Mouse (Mus musculus) adrenal gland, adult 18-20 months (tissue): ENCODE data around the gene Robo2. TPM values are rescaled to one million over a fixed set of nuclear protein-coding genes. Genes with fewer than 3 reads are reported as not detected.
"Not testable (repeated sequence)": the region's sequence is repeated elsewhere in the genome, so short reads cannot be mapped to it uniquely, and the experiment has no call there.

ENCODE experiments used
- DNase-seq, 2 experiments: peaks; one replicate each; pipeline ENCODE4 v3.0.0; 2021 to 2022; ENCODE audit warnings: low spot score in 2 of 2
- total RNA-seq, 2 experiments: library from RNA; stranded (reverse); gene quantifications; 1 replicate in 1 of 2; 2 replicates in 1 of 2; pipeline ENCODE4 v1.2.3; 2021

Gene Robo2
- total RNA-seq, 2 experiments from 2014 or later = 3.8 to 4.1 TPM

GRCm38 (mm10) chr16:74216879-74217415, 194.7 kb downstream of the Robo2 start:
- no peak for DNase-seq

GRCm38 (mm10) chr16:74215791-74216190, 195.8 kb downstream of the Robo2 start:
- no peak for DNase-seq

- DNase-seq = no peak
These were observed 210.9 kb downstream of the Robo2 start for GRCm38 (mm10) chr16:74200705-74201104.

GRCm38 (mm10) chr16:74200024-74200703, 211.5 kb downstream of the Robo2 start:
- DNase-seq = no peak

DNA sequence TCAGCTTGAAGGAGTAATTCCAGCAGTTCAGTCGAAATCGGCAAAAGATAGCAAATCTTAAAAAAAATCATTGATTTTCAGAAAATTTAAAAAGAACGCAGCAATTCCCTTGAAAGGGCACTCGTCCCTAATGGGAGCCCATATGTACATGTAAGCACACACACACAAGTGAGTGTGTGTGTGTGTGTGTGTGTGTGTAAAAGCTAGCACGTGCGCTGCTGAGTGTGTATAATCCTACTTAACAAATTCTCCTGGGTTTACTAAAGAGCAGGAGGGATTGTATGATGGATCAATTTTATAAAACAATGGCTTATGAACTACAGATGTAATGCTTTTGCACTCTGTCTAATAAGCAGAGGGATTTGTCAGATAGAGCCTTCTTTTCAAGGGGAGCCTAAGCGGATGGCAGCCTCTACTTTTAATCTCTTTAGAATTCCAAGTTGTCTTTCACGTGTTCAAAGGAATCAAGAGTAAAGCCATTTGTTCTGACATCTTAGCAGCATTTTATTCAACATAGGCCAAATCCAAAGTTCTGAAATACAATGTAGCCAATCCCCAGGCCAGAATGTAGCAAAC, 218.6 kb downstream of the Robo2 start:
- no peak for DNase-seq

GRCm38 (mm10) chr16:74191621-74192020, 220.0 kb downstream of the Robo2 start:
- DNase-seq = no peak

DNA sequence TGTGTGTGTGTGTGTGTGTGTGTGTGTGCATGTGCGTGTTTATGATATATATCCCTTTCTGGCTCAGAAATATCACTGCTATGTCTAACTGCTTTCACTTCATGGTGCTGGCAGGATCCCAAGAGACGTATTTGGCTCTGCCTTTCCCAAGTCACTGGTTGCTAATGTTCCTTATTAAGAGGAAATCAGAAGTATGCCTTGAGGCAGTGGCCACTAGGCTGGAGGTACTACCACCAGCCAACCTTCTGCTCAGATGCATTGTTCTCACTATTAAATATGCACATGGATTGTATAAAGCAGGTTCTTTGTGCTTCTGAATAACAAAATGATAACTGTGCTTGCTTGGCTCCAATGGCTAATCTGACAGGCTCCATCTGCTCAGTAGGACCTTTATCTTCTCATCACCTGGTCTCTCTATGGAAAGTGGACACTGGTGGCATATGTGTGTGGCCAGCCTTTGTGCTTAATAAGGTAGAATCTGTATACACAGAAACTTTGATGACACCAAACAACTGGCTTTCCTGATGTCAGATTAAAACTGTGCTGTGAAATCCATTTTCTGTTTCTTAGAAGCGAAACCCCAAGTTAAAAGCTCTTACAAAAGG, 229.0 kb downstream of the Robo2 start:
- no peak for DNase-seq

DNA sequence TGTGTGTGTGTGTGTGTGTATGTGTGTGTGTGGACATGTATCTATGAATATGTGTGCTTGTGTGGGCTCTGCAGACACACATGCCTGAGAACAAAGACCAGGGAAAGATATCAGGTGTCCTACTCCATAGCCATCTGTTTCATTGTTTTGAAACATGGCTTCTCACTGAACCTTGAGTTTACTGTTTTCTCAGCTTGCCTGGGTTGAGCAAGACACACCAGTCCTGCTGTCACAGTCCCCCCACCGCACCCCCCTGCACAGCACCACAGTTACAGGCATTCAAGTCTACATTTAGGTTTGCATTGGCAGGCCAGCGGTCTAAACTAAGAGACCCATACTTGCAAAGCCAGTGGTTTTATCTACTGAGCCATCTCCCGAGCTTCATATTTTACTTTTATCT, 239.0 kb downstream of the Robo2 start:
- no peak for DNase-seq

- DNase-seq = no peak
These were observed 242.0 kb downstream of the Robo2 start for GRCm38 (mm10) chr16:74169642-74170041.

DNA sequence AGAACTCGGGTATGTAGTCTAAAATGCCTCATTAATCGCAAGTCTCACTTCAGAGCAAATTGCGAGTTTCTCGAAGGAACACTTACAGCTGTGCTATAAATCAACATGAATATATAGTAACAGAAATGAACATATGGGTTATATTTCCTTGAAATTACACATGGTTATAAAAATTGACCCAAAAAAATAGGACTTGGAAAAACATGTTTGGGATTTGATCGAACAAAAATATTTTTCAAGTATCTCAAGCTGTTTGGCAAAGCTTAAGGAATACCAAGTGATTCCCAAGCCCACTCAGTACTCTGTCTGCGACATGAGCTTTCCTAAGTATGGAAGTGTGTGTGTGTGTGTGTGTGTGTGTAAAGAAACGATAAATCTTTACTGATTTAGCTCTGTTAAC, 242.5 kb downstream of the Robo2 start:
- no peak for DNase-seq

GRCm38 (mm10) chr16:74167832-74168231, 243.8 kb downstream of the Robo2 start:
- DNase-seq = no peak

DNA sequence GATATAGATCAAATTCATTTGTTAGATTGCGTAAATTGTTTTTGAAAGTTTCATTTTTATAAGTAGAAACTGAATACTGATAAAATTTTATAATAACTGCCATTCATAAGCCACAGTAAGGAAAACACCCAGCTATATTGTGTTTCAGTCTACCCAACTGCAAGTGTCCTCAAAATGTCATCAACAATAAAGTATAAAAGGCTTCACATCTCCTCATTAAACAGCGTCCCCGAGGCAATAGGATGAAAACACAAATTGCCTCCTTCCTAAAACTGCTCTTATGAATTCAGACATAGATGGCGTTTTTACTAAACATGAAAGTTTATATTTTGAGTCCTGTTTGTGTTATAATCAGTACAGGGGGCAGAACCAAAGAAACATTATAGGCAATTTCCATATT, 249.6 kb downstream of the Robo2 start:
- DNase-seq = no peak

- no peak for DNase-seq
These were observed 252.4 kb downstream of the Robo2 start for GRCm38 (mm10) chr16:74159189-74159588.

DNA sequence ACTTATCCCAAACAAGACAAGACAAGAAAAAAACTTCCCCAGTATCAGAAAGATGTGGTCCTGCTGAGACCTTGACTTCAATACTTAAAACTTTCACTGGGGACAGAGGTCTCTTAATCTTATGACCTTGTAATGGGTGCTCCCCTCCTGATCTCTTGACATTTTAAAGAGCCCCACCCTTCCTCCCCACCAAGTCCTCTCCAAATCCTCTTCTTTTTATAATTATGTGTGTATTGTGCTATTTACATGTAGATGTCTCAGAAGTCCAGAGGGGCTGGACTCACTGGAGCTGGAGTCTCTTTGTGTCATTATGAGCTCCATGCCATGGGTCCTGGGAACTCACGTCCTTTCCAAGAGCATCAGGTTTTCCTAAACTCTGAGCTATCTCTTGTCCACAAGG, 275.4 kb downstream of the Robo2 start:
- DNase-seq = no peak

GRCm38 (mm10) chr16:74132833-74133232, 278.8 kb downstream of the Robo2 start:
- DNase-seq = no peak

DNA sequence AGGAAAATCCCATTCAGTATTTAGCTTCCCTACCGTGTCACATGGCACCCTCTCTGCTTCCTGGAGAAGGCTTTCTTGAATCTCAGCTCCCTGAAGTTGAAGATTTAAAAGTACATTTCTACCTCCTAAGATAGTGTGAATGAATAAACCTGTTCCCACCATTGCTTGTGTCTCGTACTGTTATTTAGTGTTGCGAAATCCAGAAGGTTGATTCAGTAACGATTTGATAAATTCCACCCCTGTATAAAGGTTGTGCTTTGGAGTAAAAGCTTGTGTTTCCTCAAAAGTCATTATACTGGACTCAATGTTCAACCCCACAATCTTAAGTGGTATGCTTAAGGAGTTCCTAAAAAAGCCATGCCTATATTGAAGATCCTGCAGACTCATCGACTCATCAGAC, 280.3 kb downstream of the Robo2 start:
- no peak for DNase-seq

GRCm38 (mm10) chr16:74128443-74128983, 283.1 kb downstream of the Robo2 start:
- DNase-seq = no peak

DNA sequence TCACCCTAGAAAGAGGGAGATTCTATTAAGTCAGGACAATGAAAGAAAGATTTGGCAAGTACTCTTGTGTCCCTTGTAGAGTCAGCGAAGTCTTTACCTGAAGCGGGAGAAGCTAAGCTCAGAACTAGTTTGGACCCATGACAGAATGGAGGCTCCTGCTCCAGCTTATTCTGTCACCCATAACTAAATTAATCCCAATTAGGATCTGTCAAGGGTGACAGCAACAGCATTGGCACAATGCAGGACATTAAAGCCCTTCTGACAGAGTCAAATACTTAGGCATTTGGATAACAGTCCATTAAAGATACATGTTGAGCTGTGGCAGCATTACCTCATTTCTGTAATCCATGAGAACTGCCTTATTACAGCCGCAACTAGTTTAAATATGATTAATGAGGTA, 298.5 kb downstream of the Robo2 start:
- no peak for DNase-seq

- no peak for DNase-seq
These were observed 300.5 kb downstream of the Robo2 start for GRCm38 (mm10) chr16:74111101-74111500.

GRCm38 (mm10) chr16:74104449-74104848, 307.2 kb downstream of the Robo2 start:
- DNase-seq = not testable (repeated sequence)

GRCm38 (mm10) chr16:74092997-74093801, 318.4 kb downstream of the Robo2 start:
- DNase-seq = no peak
